Mouse (Mus musculus): ENCODE measurements around the gene Pdcl2. TPM values are rescaled to one million over a fixed set of nuclear protein-coding genes. Genes with fewer than 3 reads are reported as not detected.

Pdcl2 gene
- not detected in 2 replicates for polyA plus RNA-seq (2016; fragmentation: Nextera tagmentation; extraction: Ambion mirVana)

GRCm38 (mm10) chr5:76330953-76331352, at the start of gene Pdcl2:
TSS of gene Pdcl2 (minus strand) at chr5:76331156.
- ATAC-seq (ENCODE audit: insufficient number of reproducible peaks, insufficient read depth, low FRiP score, low TSS enrichment, low read depth) = no peak
- no peak within 1 kb of the TSS for H3K4me3 ChIP-seq (replicated peaks)
- H3K9me3 ChIP-seq = no peaks in the 10 kb centered on the region
- 91% methylated on average over 7 of the region's 7 CpGs for WGBS
- H3K27me3 ChIP-seq = no peaks in the 10 kb centered on the region
- no peak within 1 kb of the TSS for H3K4me2 ChIP-seq
- no peak within 1 kb of the TSS for H3K27ac ChIP-seq
- peaks cover 4% of the 10 kb centered on the region; the same call in 1 of the 2 replicates for H3K4me1 ChIP-seq (replicated peaks)
- no peak within 1 kb of the TSS for H3K9ac ChIP-seq (replicated peaks)
- no peaks in the 10 kb centered on the region for H3K36me3 ChIP-seq

- H3K4me1 ChIP-seq (replicated peaks) = no peaks in the 10 kb centered on the region
- no peaks in the 10 kb centered on the region for H3K9me3 ChIP-seq
- H3K4me2 ChIP-seq = no peak overlapping the region
- H3K27me3 ChIP-seq = no peaks in the 10 kb centered on the region
- no peak overlapping the region for H3K27ac ChIP-seq
- WGBS = 54% methylated on average over 3 of the region's 3 CpGs
- H3K9ac ChIP-seq (replicated peaks) = no peak overlapping the region
- no peaks in the 10 kb centered on the region for H3K36me3 ChIP-seq
- H3K4me3 ChIP-seq (replicated peaks) = no peak overlapping the region
- ATAC-seq (ENCODE audit: insufficient number of reproducible peaks, insufficient read depth, low FRiP score, low TSS enrichment, low read depth) = no peak
These were observed 48.3 kb upstream of the Pdcl2 start for GRCm38 (mm10) chr5:76379216-76379615.

- Histone ChIP-seq H3K36me3 (no peaks in the 10 kb centered on the region), H3K4me3 (replicated peaks) (no peak overlapping the region), H3K4me1 (replicated peaks) (peaks cover 8% of the 10 kb centered on the region), H3K27me3 (peaks cover 11% of the 10 kb centered on the region), H3K27ac (no peak overlapping the region), H3K9me3 (no peaks in the 10 kb centered on the region), H3K4me2 (no peak overlapping the region), H3K9ac (replicated peaks) (no peak overlapping the region)
- no peak for ATAC-seq (ENCODE audit: insufficient number of reproducible peaks, insufficient read depth, low FRiP score, low TSS enrichment, low read depth)
- 72% methylated on average over 8 of the region's 8 CpGs for WGBS
These were observed 38.4 kb upstream of the Pdcl2 start for GRCm38 (mm10) chr5:76369215-76369840.

- H3K4me2 ChIP-seq = no peak overlapping the region
- H3K9me3 ChIP-seq = no peaks in the 10 kb centered on the region
- H3K4me1 ChIP-seq (replicated peaks) = peaks cover 18% of the 10 kb centered on the region
- WGBS = 61% methylated on average over 5 of the region's 5 CpGs
- H3K4me3 ChIP-seq (replicated peaks) = no peak overlapping the region
- H3K27me3 ChIP-seq = peaks cover 39% of the 10 kb centered on the region
- no peak overlapping the region for H3K27ac ChIP-seq
- no peak for ATAC-seq (ENCODE audit: insufficient number of reproducible peaks, insufficient read depth, low FRiP score, low TSS enrichment, low read depth)
- no peak overlapping the region for H3K9ac ChIP-seq (replicated peaks)
- no peaks in the 10 kb centered on the region for H3K36me3 ChIP-seq
These were observed 34.5 kb upstream of the Pdcl2 start for GRCm38 (mm10) chr5:76365406-76365805.

- H3K27me3 ChIP-seq = peaks cover 39% of the 10 kb centered on the region
These were observed 32.6 kb upstream of the Pdcl2 start, which contains the start of gene Nmu for GRCm38 (mm10) chr5:76363453-76364104. TSS of gene Nmu (minus strand) at chr5:76363788.

GRCm38 (mm10) chr5:76360786-76361185, 29.8 kb upstream of the Pdcl2 start:
- Histone ChIP-seq H3K4me2 (no peak overlapping the region), H3K36me3 (no peaks in the 10 kb centered on the region), H3K27ac (no peak overlapping the region), H3K27me3 (peaks cover 39% of the 10 kb centered on the region), H3K9me3 (no peaks in the 10 kb centered on the region), H3K9ac (replicated peaks) (no peak overlapping the region), H3K4me1 (replicated peaks) (peaks cover 10% of the 10 kb centered on the region), H3K4me3 (replicated peaks) (no peak overlapping the region)
- ATAC-seq (ENCODE audit: insufficient number of reproducible peaks, insufficient read depth, low FRiP score, low TSS enrichment, low read depth) = no peak
- WGBS = 89% methylated on average over 4 of the region's 4 CpGs

More at GRCm38 (mm10) chr5:76363453-76364104, 32.6 kb upstream of the Pdcl2 start, which contains the start of gene Nmu:
- Histone ChIP-seq H3K27ac (no peak within 1 kb of the TSS), H3K4me1 (replicated peaks) (peaks cover 18% of the 10 kb centered on the region), H3K4me3 (replicated peaks) (peak within 1 kb of the TSS; percentile 41), H3K9ac (replicated peaks) (peak within 1 kb of the TSS; percentile 45; the same call in 1 of the 2 replicates), H3K4me2 (peak within 1 kb of the TSS; percentile 82), H3K9me3 (no peaks in the 10 kb centered on the region), H3K36me3 (no peaks in the 10 kb centered on the region)
- WGBS = 7% methylated on average over 35 of the region's 35 CpGs
- ATAC-seq (ENCODE audit: insufficient number of reproducible peaks, insufficient read depth, low FRiP score, low TSS enrichment, low read depth) = no peak

GRCm38 (mm10) chr5:76360057-76360456, 29.1 kb upstream of the Pdcl2 start:
- Histone ChIP-seq H3K36me3 (no peaks in the 10 kb centered on the region), H3K27ac (no peak overlapping the region), H3K4me2 (no peak overlapping the region), H3K27me3 (peaks cover 35% of the 10 kb centered on the region), H3K4me1 (replicated peaks) (peaks cover 10% of the 10 kb centered on the region), H3K9me3 (no peaks in the 10 kb centered on the region), H3K4me3 (replicated peaks) (no peak overlapping the region), H3K9ac (replicated peaks) (no peak overlapping the region)
- WGBS = 66% methylated on average over 1 of the region's 1 CpGs
- no peak for ATAC-seq (ENCODE audit: insufficient number of reproducible peaks, insufficient read depth, low FRiP score, low TSS enrichment, low read depth)

- Histone ChIP-seq H3K4me3 (replicated peaks) (no peak overlapping the region), H3K27ac (no peak overlapping the region), H3K9me3 (no peaks in the 10 kb centered on the region), H3K4me1 (replicated peaks) (no peaks in the 10 kb centered on the region), H3K9ac (replicated peaks) (no peak overlapping the region), H3K36me3 (no peaks in the 10 kb centered on the region), H3K27me3 (no peaks in the 10 kb centered on the region), H3K4me2 (no peak overlapping the region)
- 40% methylated on average over 7 of the region's 7 CpGs for WGBS
- ATAC-seq (ENCODE audit: insufficient number of reproducible peaks, insufficient read depth, low FRiP score, low TSS enrichment, low read depth) = no peak
These were observed 21.1 kb upstream of the Pdcl2 start for GRCm38 (mm10) chr5:76351953-76352611.

- H3K9ac ChIP-seq (replicated peaks) = no peak overlapping the region
- no peaks in the 10 kb centered on the region for H3K36me3 ChIP-seq
- WGBS = 88% methylated on average over 5 of the region's 5 CpGs
- no peaks in the 10 kb centered on the region for H3K27me3 ChIP-seq
- no peaks in the 10 kb centered on the region for H3K9me3 ChIP-seq
- H3K27ac ChIP-seq = no peak overlapping the region
- no peaks in the 10 kb centered on the region for H3K4me1 ChIP-seq (replicated peaks)
- no peak overlapping the region for H3K4me3 ChIP-seq (replicated peaks)
- H3K4me2 ChIP-seq = no peak overlapping the region
- no peak for ATAC-seq (ENCODE audit: insufficient number of reproducible peaks, insufficient read depth, low FRiP score, low TSS enrichment, low read depth)
These were observed 20.6 kb upstream of the Pdcl2 start for GRCm38 (mm10) chr5:76351537-76351936.

GRCm38 (mm10) chr5:76346137-76346536, 15.2 kb upstream of the Pdcl2 start:
- ATAC-seq (ENCODE audit: insufficient number of reproducible peaks, insufficient read depth, low FRiP score, low TSS enrichment, low read depth) = no peak
- no peaks in the 10 kb centered on the region for H3K9me3 ChIP-seq
- 69% methylated on average over 2 of the region's 2 CpGs for WGBS

GRCm38 (mm10) chr5:76340931-76341330, 10.0 kb upstream of the Pdcl2 start:
- ATAC-seq (ENCODE audit: insufficient number of reproducible peaks, insufficient read depth, low FRiP score, low TSS enrichment, low read depth) = no peak
- Histone ChIP-seq H3K4me3 (replicated peaks) (no peak overlapping the region), H3K9me3 (no peaks in the 10 kb centered on the region), H3K4me1 (replicated peaks) (no peaks in the 10 kb centered on the region), H3K4me2 (no peak overlapping the region), H3K27me3 (no peaks in the 10 kb centered on the region), H3K9ac (replicated peaks) (no peak overlapping the region), H3K36me3 (no peaks in the 10 kb centered on the region), H3K27ac (no peak overlapping the region)
- 72% methylated on average over 2 of the region's 2 CpGs for WGBS

More at GRCm38 (mm10) chr5:76346137-76346536, 15.2 kb upstream of the Pdcl2 start:
- no peaks in the 10 kb centered on the region for H3K4me1 ChIP-seq (replicated peaks)
- H3K27ac ChIP-seq = no peak overlapping the region
- H3K27me3 ChIP-seq = no peaks in the 10 kb centered on the region
- H3K4me2 ChIP-seq = no peak overlapping the region
- no peak overlapping the region for H3K9ac ChIP-seq (replicated peaks)
- no peak overlapping the region for H3K4me3 ChIP-seq (replicated peaks)
- H3K36me3 ChIP-seq = no peaks in the 10 kb centered on the region

Measured in limb, embryonic 12.5 days (tissue).